Comparison of ENCODE assay signal across 27 mouse cellular contexts in the genomic region with DNA sequence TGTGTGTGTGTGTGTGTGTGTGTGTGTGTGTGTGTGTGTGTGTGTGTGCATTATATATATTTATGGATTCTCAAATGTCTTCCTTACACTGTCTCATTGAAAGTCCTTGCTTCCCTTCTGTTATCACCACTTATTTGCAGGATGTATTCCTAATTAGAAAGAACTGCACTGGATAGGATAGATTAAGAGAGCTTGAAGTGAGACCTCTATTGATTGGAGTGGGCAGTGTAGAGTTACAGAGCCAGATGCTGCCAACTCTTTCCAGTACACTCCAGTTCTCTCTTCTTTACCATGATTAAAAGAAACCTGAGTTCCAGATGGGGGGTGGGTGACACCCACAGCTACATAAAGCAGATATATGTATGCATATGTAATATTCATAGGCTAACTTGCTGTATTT.
A peak's percentile ranks its signal among the peaks of the same experiment; 100 is the strongest.
DNase-seq lines count a peak whose midpoint lies in the region; ATAC-seq and TF ChIP-seq lines count a peak whose summit lies in the region.
"Had no signal": no experiment of that assay in that cellular context is flagged by ENCODE, and none has a peak within 500 bp of the region (broad histone marks: within the 10 kb centered on the region; RNA-seq: fewer than 3 reads in every experiment).

No protein-coding gene starts in this region.

- no peak overlapping the region for H3K27ac ChIP-seq in forebrain, embryonic 11.5 days (ENCODE audit: low read depth, low read length)
- H3K27ac ChIP-seq in forebrain, embryonic 14.5 days (ENCODE audit: low read depth, low read length): no peak overlapping the region
- no peak overlapping the region for H3K27ac ChIP-seq in midbrain, embryonic 12.5 days (replicated peaks)
- H3K27ac ChIP-seq in midbrain, embryonic 15.5 days: no peak overlapping the region
- H3K27ac ChIP-seq in embryonic facial prominence, embryonic 11.5 days (replicated peaks; ENCODE audit: low read depth, low read length): no peak overlapping the region
- H3K27ac ChIP-seq in gastrocnemius, adult 2 months: no peak overlapping the region
- H3K27ac ChIP-seq: embryonic facial prominence, embryonic 12.5 days; hindbrain, embryonic 12.5 days; hindbrain, embryonic 15.5 days had no signal

- no peak for TF ChIP-seq CTCF in gastrocnemius, adult 2 months (IDR thresholded peaks at IDR 0.05)

- no peak overlapping the region for H3K4me3 ChIP-seq in forebrain, embryonic 11.5 days (ENCODE audit: low read depth, low read length)
- H3K4me3 ChIP-seq in forebrain, embryonic 14.5 days (ENCODE audit: low read depth, low read length): no peak overlapping the region
- no peak overlapping the region for H3K4me3 ChIP-seq in midbrain, embryonic 12.5 days
- H3K4me3 ChIP-seq in midbrain, embryonic 15.5 days: no peak overlapping the region
- H3K4me3 ChIP-seq in embryonic facial prominence, embryonic 11.5 days (ENCODE audit: low read depth, low read length): no peak overlapping the region
- no peak overlapping the region for H3K4me3 ChIP-seq in gastrocnemius, adult 2 months
- H3K4me3 ChIP-seq: embryonic facial prominence, embryonic 12.5 days; erythroblast, embryonic 14.5 days; hindbrain, embryonic 12.5 days; hindbrain, embryonic 15.5 days had no signal

- H3K36me3 ChIP-seq in forebrain, embryonic 11.5 days (ENCODE audit: control insufficient read depth, insufficient read depth, low read length): no peaks in the 10 kb centered on the region
- no peaks in the 10 kb centered on the region for H3K36me3 ChIP-seq in forebrain, embryonic 14.5 days (ENCODE audit: control insufficient read depth, insufficient read depth, low read length)
- no peaks in the 10 kb centered on the region for H3K36me3 ChIP-seq in midbrain, embryonic 12.5 days
- H3K36me3 ChIP-seq in midbrain, embryonic 15.5 days (replicated peaks): no peaks in the 10 kb centered on the region
- H3K36me3 ChIP-seq in embryonic facial prominence, embryonic 11.5 days (replicated peaks; ENCODE audit: control insufficient read depth, insufficient read depth, low read depth, low read length): no peaks in the 10 kb centered on the region
- H3K36me3 ChIP-seq: embryonic facial prominence, embryonic 12.5 days; G1E; hindbrain, embryonic 12.5 days; hindbrain, embryonic 15.5 days had no signal

- H3K4me2 ChIP-seq in forebrain, embryonic 11.5 days (ENCODE audit: low read depth, low read length, severe bottlenecking): no peak overlapping the region
- H3K4me2 ChIP-seq in forebrain, embryonic 14.5 days (ENCODE audit: low read length): no peak overlapping the region
- no peak overlapping the region for H3K4me2 ChIP-seq in midbrain, embryonic 12.5 days (replicated peaks)
- H3K4me2 ChIP-seq in midbrain, embryonic 15.5 days: no peak overlapping the region
- H3K4me2 ChIP-seq in embryonic facial prominence, embryonic 11.5 days (ENCODE audit: low read depth, low read length): no peak overlapping the region
- H3K4me2 ChIP-seq: embryonic facial prominence, embryonic 12.5 days; heart, embryonic 11.5 days; hindbrain, embryonic 12.5 days; hindbrain, embryonic 15.5 days had no signal

- H3K9me3 ChIP-seq in forebrain, embryonic 11.5 days (ENCODE audit: control insufficient read depth, low read length): no peaks in the 10 kb centered on the region
- H3K9me3 ChIP-seq in forebrain, embryonic 14.5 days (replicated peaks; ENCODE audit: control insufficient read depth, low read length): no peaks in the 10 kb centered on the region
- no peaks in the 10 kb centered on the region for H3K9me3 ChIP-seq in midbrain, embryonic 12.5 days
- H3K9me3 ChIP-seq in midbrain, embryonic 15.5 days: no peaks in the 10 kb centered on the region
- H3K9me3 ChIP-seq in embryonic facial prominence, embryonic 11.5 days (replicated peaks; ENCODE audit: control insufficient read depth, low read length): no peaks in the 10 kb centered on the region
- H3K9me3 ChIP-seq: embryonic facial prominence, embryonic 12.5 days; G1E; hindbrain, embryonic 12.5 days; hindbrain, embryonic 15.5 days had no signal

- H3K4me1 ChIP-seq in forebrain, embryonic 11.5 days (replicated peaks; ENCODE audit: control insufficient read depth, insufficient read depth, low read length): no peaks in the 10 kb centered on the region
- no peaks in the 10 kb centered on the region for H3K4me1 ChIP-seq in forebrain, embryonic 14.5 days (ENCODE audit: control insufficient read depth, insufficient read depth, low read length)
- no peaks in the 10 kb centered on the region for H3K4me1 ChIP-seq in midbrain, embryonic 12.5 days
- no peaks in the 10 kb centered on the region for H3K4me1 ChIP-seq in midbrain, embryonic 15.5 days
- no peaks in the 10 kb centered on the region for H3K4me1 ChIP-seq in embryonic facial prominence, embryonic 11.5 days (ENCODE audit: control insufficient read depth, insufficient read depth, low read length)
- H3K4me1 ChIP-seq: embryonic facial prominence, embryonic 12.5 days; hindbrain, embryonic 12.5 days; hindbrain, embryonic 15.5 days had no signal

- no peaks in the 10 kb centered on the region for H3K27me3 ChIP-seq in forebrain, embryonic 11.5 days (ENCODE audit: control insufficient read depth, insufficient read depth, low read length)
- no peaks in the 10 kb centered on the region for H3K27me3 ChIP-seq in forebrain, embryonic 14.5 days (replicated peaks; ENCODE audit: control insufficient read depth, insufficient read depth, low read length)
- H3K27me3 ChIP-seq in midbrain, embryonic 12.5 days: no peaks in the 10 kb centered on the region
- H3K27me3 ChIP-seq in midbrain, embryonic 15.5 days (replicated peaks): no peaks in the 10 kb centered on the region
- H3K27me3 ChIP-seq in embryonic facial prominence, embryonic 11.5 days (ENCODE audit: control insufficient read depth, insufficient read depth, low read length): no peaks in the 10 kb centered on the region
- H3K27me3 ChIP-seq: CH12.LX; embryonic facial prominence, embryonic 12.5 days; hindbrain, embryonic 12.5 days; hindbrain, embryonic 15.5 days; Patski had no signal

- ATAC-seq in forebrain, embryonic 11.5 days (replicated peaks; ENCODE audit: low FRiP score): peak; percentile 59; the same call in 1 of the 2 replicates
- no peak for ATAC-seq in forebrain, embryonic 14.5 days
- ATAC-seq in midbrain, embryonic 12.5 days (ENCODE audit: low FRiP score, low read depth): peak; percentile 63
- ATAC-seq in midbrain, embryonic 15.5 days (replicated peaks): no peak
- peak; percentile 62; the same call in 1 of the 2 replicates for ATAC-seq in embryonic facial prominence, embryonic 11.5 days (replicated peaks; ENCODE audit: insufficient number of reproducible peaks, low FRiP score, low TSS enrichment, low read depth)
- ATAC-seq: forebrain, embryonic 16.5 days had no signal

- intact Hi-C loops in gastrocnemius, adult 2 months (cut with DNase I): no loop called here

- H3K9ac ChIP-seq in forebrain, embryonic 11.5 days (ENCODE audit: low read length): no peak overlapping the region
- H3K9ac ChIP-seq in forebrain, embryonic 14.5 days (ENCODE audit: low read length): no peak overlapping the region
- H3K9ac ChIP-seq in midbrain, embryonic 12.5 days (replicated peaks): no peak overlapping the region
- no peak overlapping the region for H3K9ac ChIP-seq in midbrain, embryonic 15.5 days
- no peak overlapping the region for H3K9ac ChIP-seq in embryonic facial prominence, embryonic 11.5 days (replicated peaks; ENCODE audit: low read length)
- H3K9ac ChIP-seq: embryonic facial prominence, embryonic 12.5 days; hindbrain, embryonic 12.5 days; hindbrain, embryonic 15.5 days had no signal

- DNase-seq in forebrain, embryonic 11.5 days (ENCODE audit: low spot score): no peak
- no peak for DNase-seq in forebrain, embryonic 14.5 days (ENCODE audit: low spot score)
- peak; percentile 15 for DNase-seq in 3T3-L1 (ENCODE audit: low read depth, low spot score)
- DNase-seq in embryonic facial prominence, embryonic 11.5 days (ENCODE audit: low spot score): peak; percentile 43
- no peak for DNase-seq in gastrocnemius, adult 2 months
- no peak for DNase-seq in thymus, postnatal 0 days (ENCODE audit: low spot score)
- DNase-seq: adrenal gland, postnatal 10 days; adrenal gland, postnatal 36 days; B cell, adult 2 months; cerebellum, adult 11 months; cerebellum, adult 2 months; cerebellum, adult 9-11 months; cerebellum, postnatal 36 days; embryo, embryonic 11 days; gastrocnemius, postnatal 14 days; heart, adult 11 months had no signal

Comparison
In these comparisons a context has a peak if more than half of its experiments do, and no peak if none do; other contexts are left out.
1. ATAC-seq: peak in forebrain, embryonic 11.5 days (single experiment), midbrain, embryonic 12.5 days (single experiment) and embryonic facial prominence, embryonic 11.5 days (single experiment); none in forebrain, embryonic 14.5 days (single experiment) and midbrain, embryonic 15.5 days (single experiment).
2. DNase-seq: peak in 3T3-L1 (single experiment) and embryonic facial prominence, embryonic 11.5 days (single experiment); none in forebrain, embryonic 11.5 days (single experiment), forebrain, embryonic 14.5 days (single experiment), gastrocnemius, adult 2 months (single experiment) and thymus, postnatal 0 days (single experiment).